Mouse (Mus musculus) liver, embryonic 14.5 days (tissue): Measurements from ENCODE around the gene Mrgprb5. TPM values are rescaled to one million over a fixed set of nuclear protein-coding genes. Genes with fewer than 3 reads are reported as not detected.

ENCODE experiments used
- ATAC-seq: fragments of 200-750 bp; cut with Nextera tagmentation; 2 replicates; pipeline ENCODE4 v1.8.0; 2017; ENCODE audit warnings: moderate number of reproducible peaks, mild to moderate bottlenecking, moderate library complexity; ENCODE audit not compliant: insufficient read depth
- DNase-seq, 3 experiments: peaks; one replicate each; pipeline ENCODE4 v3.0.0-alpha.2; 2012 to 2013; ENCODE audit warnings: low read depth in 3 of 3, low spot score in 3 of 3
- H3K27ac ChIP-seq: fragments of 300-500 bp; sonication (generic); 2 replicates; pipeline ENCODE4 v1.5.1; 2014; ENCODE audit warnings: moderate library complexity, mild to moderate bottlenecking, control low read depth, inconsistent platforms
- H3K27me3 ChIP-seq: fragments of 300-500 bp; sonication (generic); 2 replicates; pipeline ENCODE4 v1.6.1; 2014; ENCODE audit warnings: mild to moderate bottlenecking, low read length, moderate library complexity; ENCODE audit not compliant: control insufficient read depth, insufficient read depth
- H3K36me3 ChIP-seq: fragments of 300-500 bp; sonication (generic); replicated peaks from 2 replicates; pipeline ENCODE4 v1.6.1; 2014; ENCODE audit warnings: low read depth; ENCODE audit not compliant: control insufficient read depth, insufficient read depth
- H3K4me1 ChIP-seq, 2 experiments: fragments of 200-500 bp in 1 of 2; fragments of 300-500 bp in 1 of 2; sonication (generic) in 1 of 2; replicated peaks; 2 replicates each; pipeline ENCODE4 v1.6.1; 2012 to 2014; ENCODE audit warnings: antibody characterized with exemption in 1 of 2, inconsistent platforms in 1 of 2, low read length in 1 of 2; ENCODE audit not compliant: control insufficient read depth in 2 of 2, insufficient read depth in 2 of 2
- H3K4me2 ChIP-seq: fragments of 300-500 bp; sonication (generic); 2 replicates; pipeline ENCODE4 v1.6.1; 2014; ENCODE audit warnings: low read depth, mild to moderate bottlenecking, control low read depth, moderate library complexity
- H3K4me3 ChIP-seq, 2 experiments: fragments of 200-500 bp in 1 of 2; fragments of 300-500 bp in 1 of 2; sonication (generic) in 1 of 2; 2 replicates each; pipeline ENCODE4 v1.5.1; 2012 to 2014; ENCODE audit warnings: low read depth in 2 of 2, low read length in 2 of 2, mild to moderate bottlenecking in 2 of 2, control low read depth in 1 of 2, inconsistent platforms in 1 of 2, moderate library complexity in 1 of 2; ENCODE audit not compliant: insufficient read depth in 1 of 2
- H3K9ac ChIP-seq: fragments of 300-500 bp; sonication (generic); replicated peaks from 2 replicates; pipeline ENCODE4 v1.6.1; 2014; ENCODE audit warnings: mild to moderate bottlenecking, control low read depth, moderate library complexity
- H3K9me3 ChIP-seq: fragments of 300-500 bp; sonication (generic); 2 replicates; pipeline ENCODE4 v1.6.1; 2016; ENCODE audit warnings: low read length, mixed read lengths; ENCODE audit not compliant: control insufficient read depth
- CTCF ChIP-seq: IDR thresholded peaks from 2 replicates; pipeline ENCODE4 v1.5.1; 2016; ENCODE audit warnings: antibody characterized with exemption, low read depth, control low read depth
- EP300 ChIP-seq: IDR thresholded peaks from 2 replicates; pipeline ENCODE4 v1.6.1; 2016; ENCODE audit warnings: antibody characterized with exemption, low read depth
- whole genome bisulfite sequencing: fragments of 180-500 bp; shearing (Covaris S2); extraction: QIAGEN DNeasy Blood & Tissue Kit; methylation state at CpG from one replicate; pipeline ENCODE4 v1.1.7; 2014; ENCODE audit not compliant: insufficient replicate concordance; 5-methylcytosine and 5-hydroxymethylcytosine counted together
- polyA plus RNA-seq, 2 experiments: library from polyadenylated mRNA; depleted of rRNA in 1 of 2; stranded (reverse) in 1 of 2; unstranded in 1 of 2; fragments of >200 nt; fragmentation: Nextera tagmentation in 1 of 2; extraction: Ambion mirVana in 1 of 2; gene quantifications; 2 replicates each; pipeline versions ENCODE4 v1.2.1 to v1.2.3; 2012 to 2014

Gene Mrgprb5
- polyA plus RNA-seq (2012; rRNA removed) (not detected in 2 replicates), polyA plus RNA-seq (2014; fragmentation: Nextera tagmentation; extraction: Ambion mirVana) (not detected in 2 replicates)

DNA sequence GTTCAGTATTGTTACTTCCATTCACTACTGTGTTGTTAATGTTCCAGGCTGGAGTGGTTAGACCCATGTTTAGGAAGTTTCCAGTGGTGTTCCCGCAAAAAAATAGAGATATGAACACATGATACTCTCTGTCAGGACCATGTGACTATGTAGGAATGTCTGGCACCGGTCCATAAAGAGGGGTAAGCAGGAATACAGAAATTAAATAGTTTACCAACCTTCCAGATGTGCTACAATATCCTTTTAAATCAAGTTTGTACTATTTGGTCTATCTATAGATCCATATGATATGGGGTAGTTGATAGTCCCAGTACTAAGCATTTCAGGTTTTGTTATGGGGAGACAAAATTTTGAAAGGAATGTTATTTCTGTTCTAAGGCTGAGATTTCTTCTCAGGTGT is at the start of gene Mrgprb5:
TSS of gene Mrgprb5 (minus strand) at position 101 of the 400 bp plus-strand sequence.
- H3K4me1 ChIP-seq: no peaks in the 10 kb centered on the region
- H3K36me3 ChIP-seq: no peaks in the 10 kb centered on the region
- no peaks in the 10 kb centered on the region for H3K27me3 ChIP-seq
- no peak within 1 kb of the TSS for H3K9ac ChIP-seq
- no peak within 1 kb of the TSS for H3K4me2 ChIP-seq
- no peak for DNase-seq
- no peaks in the 10 kb centered on the region for H3K9me3 ChIP-seq
- no peak for TF ChIP-seq CTCF
- TF ChIP-seq EP300: no peak
- WGBS: 36% methylated on average over 2 of the region's 2 CpGs
- no peak within 1 kb of the TSS for H3K4me3 ChIP-seq
- no peak within 1 kb of the TSS for H3K27ac ChIP-seq
- ATAC-seq: no peak

DNA sequence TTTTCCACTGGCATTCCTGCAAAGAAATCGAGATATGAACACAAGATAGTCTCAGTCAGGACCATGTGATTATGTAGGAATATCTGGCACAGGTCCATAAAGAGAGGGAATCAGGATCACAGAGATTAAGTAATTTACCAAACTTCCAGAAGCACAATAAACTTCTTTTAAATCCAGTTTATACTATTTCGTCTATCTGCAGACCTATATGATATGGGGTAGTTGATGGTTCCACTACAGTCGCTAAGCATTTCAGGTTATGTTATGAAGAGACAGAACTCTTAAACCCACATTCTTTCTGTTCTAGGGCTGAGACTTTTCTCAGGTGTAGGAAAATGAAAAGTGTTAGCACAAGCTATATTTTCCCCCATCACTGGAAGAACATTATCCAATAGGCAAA is 30.4 kb upstream of the Mrgprb5 start, which contains the start of gene Mrgprb4:
TSS of gene Mrgprb4 (minus strand) at position 101 of the 400 bp plus-strand sequence.
- H3K4me3 ChIP-seq: no peak within 1 kb of the TSS
- H3K4me1 ChIP-seq: no peaks in the 10 kb centered on the region
- no peak within 1 kb of the TSS for H3K9ac ChIP-seq
- TF ChIP-seq EP300 (no peak), CTCF (no peak)
- DNase-seq (no peak), ATAC-seq (no peak)
- H3K4me2 ChIP-seq: no peak within 1 kb of the TSS
- H3K9me3 ChIP-seq: no peaks in the 10 kb centered on the region
- WGBS: 60% methylated on average over 3 of the region's 3 CpGs
- no peaks in the 10 kb centered on the region for H3K27me3 ChIP-seq
- no peak within 1 kb of the TSS for H3K27ac ChIP-seq
- H3K36me3 ChIP-seq: no peaks in the 10 kb centered on the region

DNA sequence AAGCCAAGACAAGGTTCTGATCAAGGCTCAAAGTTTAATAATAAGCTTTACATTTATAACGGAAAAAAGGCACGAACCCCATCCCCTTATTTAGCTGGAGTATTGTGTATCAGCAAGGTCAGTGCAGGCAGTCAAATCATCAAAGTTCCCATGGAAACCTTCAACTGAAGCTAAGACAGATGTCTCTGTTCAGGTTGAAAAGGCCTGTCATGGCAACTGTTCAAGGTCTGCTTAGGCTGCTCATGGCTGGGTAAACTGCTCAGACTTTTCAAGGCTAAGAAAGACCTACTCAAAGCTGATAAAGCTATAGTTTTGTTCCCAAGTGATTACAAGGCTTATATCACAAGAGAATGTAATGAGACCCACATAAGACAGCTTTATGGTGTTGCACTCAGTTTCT is 1.3 kb downstream of the Mrgprb5 start:
- no peaks in the 10 kb centered on the region for H3K9me3 ChIP-seq
- no peaks in the 10 kb centered on the region for H3K27me3 ChIP-seq
- DNase-seq (no peak), ATAC-seq (no peak)
- WGBS: 63% methylated on average over 2 of the region's 2 CpGs
- no peak overlapping the region for H3K9ac ChIP-seq
- H3K4me1 ChIP-seq: no peaks in the 10 kb centered on the region
- no peak overlapping the region for H3K27ac ChIP-seq
- H3K4me3 ChIP-seq: no peak overlapping the region
- H3K4me2 ChIP-seq: no peak overlapping the region
- no peak for TF ChIP-seq EP300
- no peak for TF ChIP-seq CTCF
- no peaks in the 10 kb centered on the region for H3K36me3 ChIP-seq

DNA sequence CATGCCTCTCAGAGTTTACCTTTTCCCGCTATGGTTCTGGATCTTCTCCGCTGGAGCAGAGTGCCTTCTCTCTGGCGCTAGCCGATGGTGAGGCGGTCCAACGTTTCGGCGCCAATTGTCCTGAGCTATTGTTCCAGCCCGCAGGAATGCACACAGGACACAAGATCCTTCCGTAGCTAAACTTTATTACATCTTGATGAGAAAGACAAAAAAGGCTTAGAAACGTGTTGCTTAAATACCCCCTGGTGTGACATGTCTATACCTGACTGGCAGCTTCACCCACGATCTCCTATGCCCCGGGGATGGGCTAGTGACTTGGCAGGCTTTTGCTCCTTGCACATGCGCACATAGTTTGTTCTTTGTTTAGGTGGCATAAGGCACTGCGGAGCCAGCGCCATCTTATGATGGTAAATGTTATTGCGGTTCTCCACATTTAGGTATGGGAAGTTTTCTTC is 30.5 kb downstream of the Mrgprb5 start:
- DNase-seq (peak in 2 of 3 experiments; percentile 0 to 9), ATAC-seq (no peak)
- Histone ChIP-seq H3K9me3 (no peaks in the 10 kb centered on the region), H3K27me3 (no peaks in the 10 kb centered on the region), H3K27ac (no peak overlapping the region), H3K9ac (no peak overlapping the region), H3K36me3 (no peaks in the 10 kb centered on the region), H3K4me3 (peak overlapping the region; percentile 52 to 53), H3K4me2 (peak overlapping the region; percentile 67), H3K4me1 (no peaks in the 10 kb centered on the region)
- WGBS: under 1% methylated on average over 17 of the region's 17 CpGs
- TF ChIP-seq CTCF: peak; percentile 41
- no peak for TF ChIP-seq EP300

DNA sequence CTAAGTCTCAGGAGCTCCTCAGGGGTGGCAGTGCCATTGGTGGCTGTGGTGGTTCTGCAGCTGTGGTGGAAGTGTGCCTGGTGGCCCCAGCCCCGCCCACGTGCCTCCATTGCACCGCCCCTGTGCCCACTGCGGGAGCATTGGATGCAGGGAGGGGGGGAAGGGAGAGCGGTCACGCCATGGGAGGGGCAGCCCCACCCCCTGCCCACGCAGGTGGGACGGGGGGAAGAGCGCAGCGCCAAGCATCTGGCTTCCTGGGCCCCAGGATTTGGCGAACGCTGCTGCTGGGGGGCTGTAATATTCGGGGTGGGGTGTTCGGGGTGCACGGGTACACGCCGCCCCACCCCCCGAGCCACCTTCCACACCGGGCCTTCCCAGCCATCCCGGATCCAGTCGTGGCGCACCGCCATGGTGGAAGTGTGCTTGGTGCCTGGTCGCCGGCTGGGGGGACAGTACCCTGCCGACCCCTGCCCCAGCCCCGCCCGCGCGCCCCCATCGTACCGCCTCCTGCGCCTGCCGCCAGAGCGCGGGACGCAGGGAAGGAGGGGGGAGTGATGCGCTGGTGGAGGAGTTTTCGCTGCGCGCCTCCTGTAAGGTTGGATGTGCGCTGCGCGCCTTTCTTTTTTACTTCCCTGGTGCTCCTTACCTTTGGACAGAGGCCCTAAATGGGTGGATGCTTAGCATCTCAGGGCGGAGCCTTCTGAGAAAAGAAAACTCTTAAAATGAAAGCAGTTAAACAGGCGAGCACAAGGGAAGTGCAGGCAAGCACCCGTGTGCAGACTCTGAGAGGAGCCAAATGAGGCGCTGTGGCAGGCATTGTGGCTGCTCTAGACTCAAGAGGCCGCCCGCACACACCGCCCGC is 31.4 kb downstream of the Mrgprb5 start:
- no peak overlapping the region for H3K27ac ChIP-seq
- 3% methylated on average over 49 of the region's 52 CpGs for WGBS
- DNase-seq: peak in 1 of 3 experiments; percentile 17

More for the DNA sequence above, 31.4 kb downstream of the Mrgprb5 start:
- peak overlapping the region; percentile 52 to 57 for H3K4me3 ChIP-seq
- no peak for TF ChIP-seq CTCF
- no peaks in the 10 kb centered on the region for H3K36me3 ChIP-seq
- peak overlapping the region; percentile 67 for H3K4me2 ChIP-seq
- H3K27me3 ChIP-seq: no peaks in the 10 kb centered on the region
- H3K9ac ChIP-seq: peak overlapping the region; percentile 34
- no peaks in the 10 kb centered on the region for H3K9me3 ChIP-seq
- no peaks in the 10 kb centered on the region for H3K4me1 ChIP-seq
- peak; percentile 56 for ATAC-seq
